Mouse (Mus musculus): ENCODE results near the gene Babam1. TPM values are rescaled to one million over a fixed set of nuclear protein-coding genes. Genes with fewer than 3 reads are reported as not detected.

Babam1 gene
- polyA plus RNA-seq, 1 experiment from 2014 or later, result 40.7 TPM

GRCm38 (mm10) chr8:71385212-71385835, 11.3 kb upstream of the Babam1 start:
- no peak overlapping the region for H3K4me3 ChIP-seq (ENCODE audit: low read depth, low read length)
- DNase-seq (no peak), ATAC-seq (no peak)
- peaks cover 15% of the 10 kb centered on the region for H3K4me1 ChIP-seq (ENCODE audit: insufficient read depth)
- WGBS (ENCODE audit: insufficient replicate concordance), result 78% methylated on average over 12 of the region's 12 CpGs
- peaks cover 12% of the 10 kb centered on the region for H3K27me3 ChIP-seq (ENCODE audit: insufficient read depth, low read length)
- no peaks in the 10 kb centered on the region for H3K9me3 ChIP-seq (ENCODE audit: low read length)
- no peak overlapping the region for H3K4me2 ChIP-seq (ENCODE audit: low read depth, low read length)
- no peak overlapping the region for H3K27ac ChIP-seq (ENCODE audit: low read depth)
- no peaks in the 10 kb centered on the region for H3K36me3 ChIP-seq (replicated peaks; ENCODE audit: insufficient read depth, low read length)
- H3K9ac ChIP-seq (replicated peaks), result no peak overlapping the region
- no peak; the same call in 1 of the 2 replicates for TF ChIP-seq CTCF (IDR thresholded peaks at IDR 0.05; ENCODE audit: low read depth)
- no peak for TF ChIP-seq EP300 (IDR thresholded peaks at IDR 0.05; ENCODE audit: low read depth)

DNA sequence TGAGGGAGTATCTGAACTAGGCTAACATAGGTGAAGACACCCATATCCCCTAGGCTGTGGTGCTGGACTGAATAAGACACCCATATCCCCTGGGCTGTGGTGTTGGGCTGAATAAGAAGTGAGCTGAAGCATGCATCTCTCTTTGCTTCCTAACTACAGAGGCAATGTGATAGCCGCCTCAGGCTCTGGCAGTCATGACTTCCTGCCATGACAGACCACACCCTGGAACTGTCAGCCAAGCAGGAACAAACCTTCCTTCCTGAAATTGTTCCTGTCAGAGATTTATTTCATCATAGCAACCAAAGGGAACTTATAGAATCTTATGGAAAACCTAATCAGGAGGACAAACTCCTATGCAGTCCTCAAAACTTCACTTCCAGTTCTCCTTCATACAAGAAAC, 8.4 kb upstream of the Babam1 start:
- Histone ChIP-seq H3K4me1 (ENCODE audit: insufficient read depth) (peaks cover 9% of the 10 kb centered on the region), H3K4me3 (ENCODE audit: low read depth, low read length) (no peak overlapping the region), H3K27me3 (ENCODE audit: insufficient read depth, low read length) (no peaks in the 10 kb centered on the region), H3K9ac (replicated peaks) (no peak overlapping the region), H3K36me3 (replicated peaks; ENCODE audit: insufficient read depth, low read length) (no peaks in the 10 kb centered on the region), H3K9me3 (ENCODE audit: low read length) (no peaks in the 10 kb centered on the region), H3K27ac (ENCODE audit: low read depth) (no peak overlapping the region), H3K4me2 (ENCODE audit: low read depth, low read length) (no peak overlapping the region)
- TF ChIP-seq CTCF (IDR thresholded peaks at IDR 0.05; ENCODE audit: low read depth), result no peak
- TF ChIP-seq EP300 (IDR thresholded peaks at IDR 0.05; ENCODE audit: low read depth), result no peak
- ATAC-seq (no peak), DNase-seq (no peak)
- 30% methylated on average over 1 of the region's 1 CpGs for WGBS (ENCODE audit: insufficient replicate concordance)

DNA sequence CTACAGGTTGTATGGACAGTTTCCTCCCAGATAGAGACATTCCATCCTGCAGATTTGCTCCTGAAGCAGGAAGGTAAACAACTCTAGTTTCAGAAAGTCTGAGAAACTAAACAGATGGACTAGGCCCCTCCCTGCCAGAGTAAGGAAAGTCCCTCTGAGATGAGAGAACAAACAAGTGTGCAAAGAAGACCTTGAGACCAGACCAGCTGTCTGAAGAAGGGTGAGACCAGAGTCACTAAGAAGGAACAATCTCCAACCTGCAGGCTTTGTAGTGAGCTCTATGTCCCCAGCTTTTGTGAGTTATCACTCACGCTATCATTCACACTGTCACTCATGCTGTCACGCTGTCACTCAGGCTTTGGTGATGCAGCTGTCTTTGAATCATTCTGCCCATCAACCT, 5.0 kb upstream of the Babam1 start:
- no peak overlapping the region for H3K4me3 ChIP-seq (ENCODE audit: low read depth, low read length)
- TF ChIP-seq EP300 (IDR thresholded peaks at IDR 0.05; ENCODE audit: low read depth) (no peak), CTCF (IDR thresholded peaks at IDR 0.05; ENCODE audit: low read depth) (no peak)
- H3K9me3 ChIP-seq (ENCODE audit: low read length), result no peaks in the 10 kb centered on the region
- H3K4me1 ChIP-seq (ENCODE audit: insufficient read depth), result peaks cover 8% of the 10 kb centered on the region
- no peak for ATAC-seq
- no peak overlapping the region for H3K9ac ChIP-seq (replicated peaks)
- WGBS (ENCODE audit: insufficient replicate concordance), result 91% methylated on average over 2 of the region's 2 CpGs
- no peak overlapping the region for H3K27ac ChIP-seq (ENCODE audit: low read depth)
- no peaks in the 10 kb centered on the region for H3K36me3 ChIP-seq (replicated peaks; ENCODE audit: insufficient read depth, low read length)
- no peaks in the 10 kb centered on the region for H3K27me3 ChIP-seq (ENCODE audit: insufficient read depth, low read length)
- no peak for DNase-seq
- H3K4me2 ChIP-seq (ENCODE audit: low read depth, low read length), result no peak overlapping the region

DNA sequence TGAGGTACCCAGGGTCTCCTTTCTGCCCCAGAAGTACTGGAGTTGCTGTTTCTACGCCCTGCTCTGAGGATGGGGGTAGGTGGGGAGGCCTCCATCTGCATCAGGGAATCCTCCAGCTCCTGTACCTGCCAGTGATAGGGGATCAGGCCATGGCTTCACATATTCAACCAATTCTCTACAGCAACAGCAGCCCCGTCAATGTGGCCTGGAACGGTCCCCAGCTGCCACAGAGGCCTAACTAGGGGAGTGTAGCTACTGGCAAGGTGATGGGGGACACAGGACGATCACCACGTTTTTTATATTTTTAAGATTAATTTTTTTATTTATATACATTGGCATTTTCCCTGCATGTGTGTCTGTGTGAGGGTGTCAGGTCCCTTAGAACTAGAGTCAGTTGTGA, 4.3 kb upstream of the Babam1 start:
- Histone ChIP-seq H3K36me3 (replicated peaks; ENCODE audit: insufficient read depth, low read length) (no peaks in the 10 kb centered on the region), H3K27me3 (ENCODE audit: insufficient read depth, low read length) (no peaks in the 10 kb centered on the region), H3K4me2 (ENCODE audit: low read depth, low read length) (no peak overlapping the region), H3K9ac (replicated peaks) (no peak overlapping the region), H3K4me1 (ENCODE audit: insufficient read depth) (peaks cover 11% of the 10 kb centered on the region), H3K27ac (ENCODE audit: low read depth) (no peak overlapping the region), H3K9me3 (ENCODE audit: low read length) (no peaks in the 10 kb centered on the region), H3K4me3 (ENCODE audit: low read depth, low read length) (no peak overlapping the region)
- DNase-seq (no peak), ATAC-seq (no peak)
- TF ChIP-seq EP300 (IDR thresholded peaks at IDR 0.05; ENCODE audit: low read depth) (no peak), CTCF (IDR thresholded peaks at IDR 0.05; ENCODE audit: low read depth) (no peak)
- WGBS (ENCODE audit: insufficient replicate concordance), result 71% methylated on average over 5 of the region's 5 CpGs

DNA sequence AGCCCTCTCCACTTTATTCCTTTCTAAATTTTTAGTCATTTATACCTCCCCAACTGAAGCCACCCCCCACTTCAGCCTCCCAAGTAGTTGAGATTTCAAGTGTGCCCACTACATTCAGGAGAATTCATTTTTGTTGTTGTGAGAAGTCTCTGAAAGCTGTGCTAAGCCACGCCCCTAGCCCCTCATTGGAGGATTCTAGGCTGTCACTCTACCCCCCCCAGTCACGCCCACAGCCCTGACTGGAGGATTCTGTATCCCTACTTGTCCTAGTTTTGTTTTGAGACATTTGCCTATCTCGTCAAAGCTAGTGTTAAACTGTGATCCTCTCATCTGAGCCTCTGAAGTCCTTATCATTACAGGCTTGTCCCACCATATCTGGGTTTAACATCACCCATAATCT, 3.8 kb upstream of the Babam1 start:
- DNase-seq (peak; percentile 80), ATAC-seq (peak; percentile 44; the same call in 1 of the 2 replicates)
- Histone ChIP-seq H3K4me1 (ENCODE audit: insufficient read depth) (peaks cover 14% of the 10 kb centered on the region), H3K27me3 (ENCODE audit: insufficient read depth, low read length) (no peaks in the 10 kb centered on the region), H3K9me3 (ENCODE audit: low read length) (no peaks in the 10 kb centered on the region), H3K27ac (ENCODE audit: low read depth) (0 out of 2 replicates have a peak overlapping the region, but pooled peaks have one; percentile 0), H3K9ac (replicated peaks) (no peak overlapping the region), H3K4me3 (ENCODE audit: low read depth, low read length) (0 out of 2 replicates have a peak overlapping the region, but pooled peaks have one; percentile 19), H3K36me3 (replicated peaks; ENCODE audit: insufficient read depth, low read length) (no peaks in the 10 kb centered on the region), H3K4me2 (ENCODE audit: low read depth, low read length) (peak overlapping the region; percentile 2)
- WGBS (ENCODE audit: insufficient replicate concordance), result 20% methylated on average over 3 of the region's 3 CpGs
- no peak for TF ChIP-seq EP300 (IDR thresholded peaks at IDR 0.05; ENCODE audit: low read depth)
- no peak for TF ChIP-seq CTCF (IDR thresholded peaks at IDR 0.05; ENCODE audit: low read depth)

GRCm38 (mm10) chr8:71394481-71394880, 2.2 kb upstream of the Babam1 start:
- H3K36me3 ChIP-seq (replicated peaks; ENCODE audit: insufficient read depth, low read length), result peaks cover 9% of the 10 kb centered on the region; the same call in 1 of the 2 replicates
- TF ChIP-seq CTCF (IDR thresholded peaks at IDR 0.05; ENCODE audit: low read depth) (no peak), EP300 (IDR thresholded peaks at IDR 0.05; ENCODE audit: low read depth) (no peak)
- no peak overlapping the region for H3K27ac ChIP-seq (ENCODE audit: low read depth)
- peaks cover 12% of the 10 kb centered on the region for H3K4me1 ChIP-seq (ENCODE audit: insufficient read depth)
- no peak for DNase-seq
- no peak overlapping the region for H3K9ac ChIP-seq (replicated peaks)
- 79% methylated on average over 7 of the region's 7 CpGs for WGBS (ENCODE audit: insufficient replicate concordance)
- H3K9me3 ChIP-seq (ENCODE audit: low read length), result no peaks in the 10 kb centered on the region
- H3K4me3 ChIP-seq (ENCODE audit: low read depth, low read length), result no peak overlapping the region
- H3K4me2 ChIP-seq (ENCODE audit: low read depth, low read length), result peak overlapping the region; percentile 16
- ATAC-seq, result no peak
- H3K27me3 ChIP-seq (ENCODE audit: insufficient read depth, low read length), result no peaks in the 10 kb centered on the region
